8 mouse cellular contexts compared by ENCODE assay signal in the genomic region with DNA sequence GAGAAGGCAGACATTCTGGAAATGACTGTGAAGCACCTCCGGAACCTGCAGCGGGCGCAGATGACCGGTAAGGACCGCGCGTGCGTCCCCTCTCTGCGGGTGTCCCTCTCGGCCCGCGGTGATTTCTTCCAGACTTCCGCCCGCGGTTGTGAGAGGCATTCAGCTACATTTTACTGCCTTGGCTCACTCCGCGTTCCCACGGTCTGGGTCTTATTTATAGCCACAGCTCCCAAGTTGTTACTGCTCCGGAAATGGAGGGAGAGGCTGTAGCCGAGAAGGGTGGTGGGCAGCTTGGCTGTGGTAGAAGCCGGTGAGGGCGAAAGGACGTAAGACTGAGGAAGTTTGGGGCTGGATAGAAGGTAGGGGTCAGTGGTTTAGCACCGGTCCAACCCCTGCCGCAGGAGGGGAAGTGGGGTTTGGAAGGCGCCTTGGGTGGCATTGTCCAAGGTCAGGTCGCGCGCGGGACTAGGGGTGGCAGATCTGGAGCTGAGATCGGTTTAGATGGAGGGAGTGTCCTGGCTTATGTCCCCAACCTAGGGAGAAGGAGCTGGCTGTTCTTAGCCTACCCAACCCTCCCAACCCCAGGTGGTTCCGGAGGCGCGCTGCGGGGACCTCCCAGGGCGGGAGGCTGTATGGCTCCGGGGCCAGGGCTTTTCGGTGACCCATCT. TPM values are rescaled to one million over a fixed set of nuclear protein-coding genes. Genes with fewer than 3 reads are reported as not detected.
DNase-seq lines count a peak whose midpoint lies in the region; ATAC-seq and TF ChIP-seq lines count a peak whose summit lies in the region.

No protein-coding gene starts in this region.

- DNase-seq in G1E (ENCODE audit: low spot score) = no peak
- DNase-seq in brain, adult 2 months (ENCODE audit: low read depth, low spot score) = peak; percentile 61
- peak; percentile 86 for DNase-seq in kidney, postnatal 10 days
- DNase-seq in retina, embryonic 14.5 days (ENCODE audit: low spot score) = peak; percentile 60

- peaks cover 84% of the 10 kb centered on the region for H3K4me1 ChIP-seq in G1E (ENCODE audit: insufficient read depth, low read depth, low read length)
- H3K4me1 ChIP-seq in forebrain, embryonic 13.5 days = peaks cover 78% of the 10 kb centered on the region
- peaks cover 51% of the 10 kb centered on the region for H3K4me1 ChIP-seq in heart, embryonic 15.5 days (replicated peaks)
- H3K4me1 ChIP-seq in lung, embryonic 16.5 days (replicated peaks; ENCODE audit: control insufficient read depth, insufficient read depth, low read length) = peaks cover 51% of the 10 kb centered on the region

- peak overlapping the region; percentile 81 for H3K9ac ChIP-seq in forebrain, embryonic 13.5 days
- H3K9ac ChIP-seq in heart, embryonic 15.5 days = peak overlapping the region; percentile 80
- H3K9ac ChIP-seq in lung, embryonic 16.5 days (ENCODE audit: low read length) = peak overlapping the region; percentile 93

- TF ChIP-seq CTCF in G1E (IDR thresholded peaks at IDR 0.05; ENCODE audit: low read depth, low read length) = no peak

- H3K36me3 ChIP-seq in G1E (replicated peaks) = peaks cover 13% of the 10 kb centered on the region
- H3K36me3 ChIP-seq in forebrain, embryonic 13.5 days (ENCODE audit: poor library complexity, severe bottlenecking) = no peaks in the 10 kb centered on the region
- H3K36me3 ChIP-seq in heart, embryonic 15.5 days = no peaks in the 10 kb centered on the region
- no peaks in the 10 kb centered on the region; the same call in 1 of the 2 replicates for H3K36me3 ChIP-seq in lung, embryonic 16.5 days (ENCODE audit: control insufficient read depth, insufficient read depth, low read length)

- no peaks in the 10 kb centered on the region for H3K9me3 ChIP-seq in G1E (replicated peaks)
- no peaks in the 10 kb centered on the region for H3K9me3 ChIP-seq in forebrain, embryonic 13.5 days (replicated peaks)
- no peaks in the 10 kb centered on the region for H3K9me3 ChIP-seq in heart, embryonic 15.5 days (replicated peaks)
- H3K9me3 ChIP-seq in lung, embryonic 16.5 days (ENCODE audit: control insufficient read depth, low read length) = no peaks in the 10 kb centered on the region

- peak overlapping the region; percentile 74 for H3K4me3 ChIP-seq in G1E (ENCODE audit: low read depth, low read length)
- peak overlapping the region; percentile 69 for H3K4me3 ChIP-seq in forebrain, embryonic 13.5 days
- H3K4me3 ChIP-seq in heart, embryonic 15.5 days = peak overlapping the region; percentile 73
- H3K4me3 ChIP-seq in lung, embryonic 16.5 days (ENCODE audit: low read length) = peak overlapping the region; percentile 90

- peak overlapping the region; percentile 99 for H3K4me2 ChIP-seq in forebrain, embryonic 13.5 days
- H3K4me2 ChIP-seq in heart, embryonic 15.5 days = peak overlapping the region; percentile 97
- H3K4me2 ChIP-seq in lung, embryonic 16.5 days (ENCODE audit: low read depth, low read length) = peak overlapping the region; percentile 95

- peak overlapping the region; percentile 82 for H3K27ac ChIP-seq in forebrain, embryonic 13.5 days
- peak overlapping the region; percentile 99 for H3K27ac ChIP-seq in heart, embryonic 15.5 days
- H3K27ac ChIP-seq in lung, embryonic 16.5 days (ENCODE audit: low read length) = peak overlapping the region; percentile 98

- under 1% methylated on average over 36 of the region's 38 CpGs for WGBS in forebrain, embryonic 13.5 days
- WGBS in heart, embryonic 15.5 days = under 1% methylated on average over 38 of the region's 38 CpGs
- under 1% methylated on average over 38 of the region's 38 CpGs for WGBS in lung, embryonic 16.5 days

- H3K27me3 ChIP-seq in G1E (ENCODE audit: insufficient read depth, low read length) = peaks cover 7% of the 10 kb centered on the region; the same call in 1 of the 2 replicates
- H3K27me3 ChIP-seq in forebrain, embryonic 13.5 days = peaks cover 25% of the 10 kb centered on the region
- H3K27me3 ChIP-seq in heart, embryonic 15.5 days = no peaks in the 10 kb centered on the region
- no peaks in the 10 kb centered on the region for H3K27me3 ChIP-seq in lung, embryonic 16.5 days (ENCODE audit: control insufficient read depth, insufficient read depth, low read depth, low read length)

- no peak for ATAC-seq in G1E (ENCODE audit: extremely low read depth, insufficient number of reproducible peaks, low FRiP score, poor library complexity, severe bottlenecking)
- ATAC-seq in forebrain, embryonic 13.5 days = peak; percentile 0; the same call in 1 of the 2 replicates
- ATAC-seq in heart, embryonic 15.5 days (replicated peaks; ENCODE audit: insufficient number of reproducible peaks, insufficient read depth, low FRiP score, low read depth) = no peak
- ATAC-seq in lung, embryonic 16.5 days (ENCODE audit: low read depth) = no peak
- no peak for ATAC-seq in megakaryocyte-erythroid progenitor cell, adult 5-6 weeks (replicated peaks; ENCODE audit: low FRiP score, low TSS enrichment, poor library complexity, severe bottlenecking)

RNA-seq across cellular contexts. Expression of a gene that starts 2.1 kb away (rescaled TPM):
- total RNA-seq in G1E (2014; fragmentation: Nextera tagmentation) = 56.9 and 58.8 TPM in 2 replicates
- total RNA-seq in G1E (2017) = 80.3 and 80.7 TPM in 2 replicates
- 58.2 and 71.0 TPM in 2 replicates for polyA plus RNA-seq in G1E (2012)
- polyA plus RNA-seq in forebrain, embryonic 13.5 days (2015; fragmentation: Nextera tagmentation; extraction: Ambion mirVana) = 29.9 and 30.4 TPM in 2 replicates
- 23.2 and 29.0 TPM in 2 replicates for polyA plus RNA-seq in heart, embryonic 15.5 days (2015; fragmentation: Nextera tagmentation; extraction: Ambion mirVana)
- 37.1 and 40.7 TPM in 2 replicates for polyA plus RNA-seq in lung, embryonic 16.5 days (2015; fragmentation: Nextera tagmentation; extraction: Ambion mirVana)
- 1.5 and 6.9 TPM in 2 replicates for total RNA-seq in megakaryocyte-erythroid progenitor cell, adult 5-6 weeks (2014; fragmentation: Nextera tagmentation)
- total RNA-seq in megakaryocyte-erythroid progenitor cell, adult 5-6 weeks (2017) = 2.9 and 5.1 TPM in 2 replicates
